Mouse (Mus musculus): Measurements from ENCODE around the gene A930018P22Rik. TPM values are rescaled to one million over a fixed set of nuclear protein-coding genes. Genes with fewer than 3 reads are reported as not detected.
"Not testable (repeated sequence)": the region's sequence is repeated elsewhere in the genome, so short reads cannot be mapped to it uniquely, and the experiment has no call there.

Gene A930018P22Rik
- polyA plus RNA-seq, 1 experiment from 2014 or later: 0.22 TPM

GRCm38 (mm10) chr2:104098529-104099230, 23.9 kb upstream of the A930018P22Rik start:
- no peak overlapping the region for H3K27ac ChIP-seq
- H3K9ac ChIP-seq: no peak overlapping the region
- no peak overlapping the region for H3K4me2 ChIP-seq
- H3K4me3 ChIP-seq (replicated peaks): no peak overlapping the region
- H3K36me3 ChIP-seq: no peaks in the 10 kb centered on the region
- H3K27me3 ChIP-seq (replicated peaks): no peaks in the 10 kb centered on the region
- 26% methylated on average over 3 of the region's 3 CpGs for WGBS
- ATAC-seq (ENCODE audit: insufficient read depth, low FRiP score, low read depth): peak; percentile 79
- H3K9me3 ChIP-seq: no peaks in the 10 kb centered on the region
- peaks cover 8% of the 10 kb centered on the region; the same call in 1 of the 2 replicates for H3K4me1 ChIP-seq

GRCm38 (mm10) chr2:104099231-104099585, 23.4 kb upstream of the A930018P22Rik start:
- 87% methylated on average over 2 of the region's 2 CpGs for WGBS
- no peak for ATAC-seq (ENCODE audit: insufficient read depth, low FRiP score, low read depth)
- H3K36me3 ChIP-seq: 0 out of 2 replicates have a peak, but pooled peaks cover under 1% of the 10 kb centered on the region

GRCm38 (mm10) chr2:104099946-104100345, 22.6 kb upstream of the A930018P22Rik start:
- Histone ChIP-seq H3K27me3 (replicated peaks) (no peaks in the 10 kb centered on the region), H3K27ac (no peak overlapping the region), H3K9ac (no peak overlapping the region), H3K4me1 (peaks cover 8% of the 10 kb centered on the region; the same call in 1 of the 2 replicates), H3K4me2 (no peak overlapping the region), H3K9me3 (no peaks in the 10 kb centered on the region), H3K36me3 (0 out of 2 replicates have a peak, but pooled peaks cover 5% of the 10 kb centered on the region), H3K4me3 (replicated peaks) (no peak overlapping the region)
- WGBS: 51% methylated on average over 1 of the region's 1 CpGs
- ATAC-seq (ENCODE audit: insufficient read depth, low FRiP score, low read depth): no peak

More at GRCm38 (mm10) chr2:104099231-104099585, 23.4 kb upstream of the A930018P22Rik start:
- H3K4me3 ChIP-seq (replicated peaks): no peak overlapping the region
- peaks cover 8% of the 10 kb centered on the region; the same call in 1 of the 2 replicates for H3K4me1 ChIP-seq
- no peaks in the 10 kb centered on the region for H3K9me3 ChIP-seq
- no peaks in the 10 kb centered on the region for H3K27me3 ChIP-seq (replicated peaks)
- H3K4me2 ChIP-seq: no peak overlapping the region
- no peak overlapping the region for H3K27ac ChIP-seq
- no peak overlapping the region for H3K9ac ChIP-seq

GRCm38 (mm10) chr2:104104800-104105199, 17.8 kb upstream of the A930018P22Rik start:
- no peak overlapping the region for H3K4me3 ChIP-seq (replicated peaks)
- H3K4me1 ChIP-seq: 0 out of 2 replicates have a peak, but pooled peaks cover 2% of the 10 kb centered on the region
- no peak overlapping the region for H3K27ac ChIP-seq
- no peak overlapping the region for H3K4me2 ChIP-seq
- 0 out of 2 replicates have a peak, but pooled peaks cover 5% of the 10 kb centered on the region for H3K36me3 ChIP-seq
- H3K9ac ChIP-seq: no peak overlapping the region
- 87% methylated on average over 6 of the region's 6 CpGs for WGBS
- no peak for ATAC-seq (ENCODE audit: insufficient read depth, low FRiP score, low read depth)
- H3K9me3 ChIP-seq: no peaks in the 10 kb centered on the region
- no peaks in the 10 kb centered on the region for H3K27me3 ChIP-seq (replicated peaks)

GRCm38 (mm10) chr2:104109021-104109420, 13.5 kb upstream of the A930018P22Rik start:
- not testable (repeated sequence) for H3K9ac ChIP-seq; H3K4me2 ChIP-seq; H3K27me3 ChIP-seq (replicated peaks); H3K36me3 ChIP-seq; H3K4me1 ChIP-seq; ATAC-seq (ENCODE audit: insufficient read depth, low FRiP score, low read depth); H3K4me3 ChIP-seq (replicated peaks); H3K9me3 ChIP-seq; H3K27ac ChIP-seq
- WGBS: 85% methylated on average over 2 of the region's 2 CpGs

GRCm38 (mm10) chr2:104109528-104109927, 13.0 kb upstream of the A930018P22Rik start:
- Histone ChIP-seq H3K4me2 (no peak overlapping the region), H3K9me3 (no peaks in the 10 kb centered on the region), H3K9ac (no peak overlapping the region), H3K36me3 (0 out of 2 replicates have a peak, but pooled peaks cover 2% of the 10 kb centered on the region), H3K27me3 (replicated peaks) (no peaks in the 10 kb centered on the region), H3K4me1 (0 out of 2 replicates have a peak, but pooled peaks cover 3% of the 10 kb centered on the region), H3K27ac (no peak overlapping the region), H3K4me3 (replicated peaks) (no peak overlapping the region)
- ATAC-seq (ENCODE audit: insufficient read depth, low FRiP score, low read depth): no peak
- WGBS: 56% methylated on average over 2 of the region's 2 CpGs

- no peak overlapping the region for H3K4me2 ChIP-seq
- WGBS: 85% methylated on average over 4 of the region's 4 CpGs
- ATAC-seq (ENCODE audit: insufficient read depth, low FRiP score, low read depth): no peak
Observed at GRCm38 (mm10) chr2:104110031-104110430, 12.5 kb upstream of the A930018P22Rik start.

GRCm38 (mm10) chr2:104111170-104111797, 11.3 kb upstream of the A930018P22Rik start:
- not testable (repeated sequence) for H3K9me3 ChIP-seq; H3K9ac ChIP-seq; ATAC-seq (ENCODE audit: insufficient read depth, low FRiP score, low read depth); H3K27me3 ChIP-seq (replicated peaks); H3K4me2 ChIP-seq; H3K4me3 ChIP-seq (replicated peaks); H3K36me3 ChIP-seq; H3K4me1 ChIP-seq; H3K27ac ChIP-seq
- no CpG with 5 or more reads among the region's 1 CpGs for WGBS

More at GRCm38 (mm10) chr2:104110031-104110430, 12.5 kb upstream of the A930018P22Rik start:
- Histone ChIP-seq H3K36me3 (no peaks in the 10 kb centered on the region), H3K4me3 (replicated peaks) (no peak overlapping the region), H3K27me3 (replicated peaks) (no peaks in the 10 kb centered on the region), H3K9me3 (no peaks in the 10 kb centered on the region), H3K27ac (no peak overlapping the region), H3K9ac (no peak overlapping the region), H3K4me1 (0 out of 2 replicates have a peak, but pooled peaks cover 3% of the 10 kb centered on the region)

GRCm38 (mm10) chr2:104113563-104113962, 9.0 kb upstream of the A930018P22Rik start:
- H3K4me3 ChIP-seq (replicated peaks); H3K4me2 ChIP-seq; H3K4me1 ChIP-seq; H3K27me3 ChIP-seq (replicated peaks); H3K9ac ChIP-seq; H3K36me3 ChIP-seq; H3K27ac ChIP-seq; H3K9me3 ChIP-seq: not testable (repeated sequence)
- peak; percentile 34; the same call in 1 of the 2 replicates for ATAC-seq (ENCODE audit: insufficient read depth, low FRiP score, low read depth)

GRCm38 (mm10) chr2:104114898-104115297, 7.7 kb upstream of the A930018P22Rik start:
- no peak overlapping the region for H3K27ac ChIP-seq
- WGBS: 70% methylated on average over 3 of the region's 3 CpGs
- H3K9ac ChIP-seq: no peak overlapping the region
- no peaks in the 10 kb centered on the region for H3K27me3 ChIP-seq (replicated peaks)
- ATAC-seq (ENCODE audit: insufficient read depth, low FRiP score, low read depth): no peak
- H3K4me1 ChIP-seq: no peaks in the 10 kb centered on the region
- H3K4me2 ChIP-seq: no peak overlapping the region
- no peaks in the 10 kb centered on the region for H3K36me3 ChIP-seq
- no peak overlapping the region for H3K4me3 ChIP-seq (replicated peaks)
- H3K9me3 ChIP-seq: no peaks in the 10 kb centered on the region

- ATAC-seq (ENCODE audit: insufficient read depth, low FRiP score, low read depth); H3K9me3 ChIP-seq; H3K36me3 ChIP-seq; H3K27me3 ChIP-seq (replicated peaks); H3K4me3 ChIP-seq (replicated peaks); H3K4me2 ChIP-seq; H3K4me1 ChIP-seq; H3K9ac ChIP-seq; H3K27ac ChIP-seq: not testable (repeated sequence)
Observed at GRCm38 (mm10) chr2:104117173-104117572, 5.4 kb upstream of the A930018P22Rik start.

GRCm38 (mm10) chr2:104119097-104119496, 3.5 kb upstream of the A930018P22Rik start:
- peaks cover 12% of the 10 kb centered on the region for H3K4me1 ChIP-seq
- no peaks in the 10 kb centered on the region for H3K9me3 ChIP-seq
- no peak overlapping the region for H3K27ac ChIP-seq
- H3K36me3 ChIP-seq: no peaks in the 10 kb centered on the region
- no peak overlapping the region for H3K4me3 ChIP-seq (replicated peaks)
- H3K9ac ChIP-seq: no peak overlapping the region
- H3K4me2 ChIP-seq: no peak overlapping the region
- WGBS: 56% methylated on average over 1 of the region's 1 CpGs
- ATAC-seq (ENCODE audit: insufficient read depth, low FRiP score, low read depth): no peak
- no peaks in the 10 kb centered on the region for H3K27me3 ChIP-seq (replicated peaks)

Measured in stomach, embryonic 15.5 days (tissue).